In the genomic region with DNA sequence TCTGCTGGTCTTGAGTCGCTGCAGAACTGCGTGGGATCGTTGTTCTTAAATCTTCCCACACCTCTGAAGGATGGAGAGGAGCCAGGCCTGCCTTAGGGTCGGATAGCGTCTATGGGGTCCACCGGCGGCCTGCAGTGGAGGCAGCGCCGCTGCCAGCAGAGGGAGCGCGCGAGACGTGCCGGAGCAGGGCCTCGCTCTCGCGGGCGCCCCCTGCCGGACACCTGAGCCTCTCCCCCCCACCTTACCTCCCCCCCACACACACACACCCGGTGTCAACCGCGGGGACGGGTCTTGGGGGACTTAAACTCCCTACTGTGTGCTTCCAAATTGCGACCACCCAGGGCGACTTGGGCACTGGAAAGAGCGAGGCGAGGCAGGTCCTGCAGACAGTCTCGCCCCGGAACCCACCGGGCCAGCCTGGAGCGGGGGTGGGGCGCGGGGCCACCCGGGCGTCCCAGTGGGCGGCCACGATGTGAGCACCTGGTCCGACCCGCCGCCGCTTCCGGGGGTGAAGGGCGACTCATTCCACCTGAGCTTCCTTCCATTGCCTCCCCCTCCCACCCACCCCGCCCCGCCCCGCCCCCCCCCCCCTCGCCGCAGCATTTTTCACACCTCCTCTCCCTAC, we compare ENCODE assay signal across 8 mouse cellular contexts. TPM values are rescaled to one million over a fixed set of nuclear protein-coding genes. Genes with fewer than 3 reads are reported as not detected.
DNase-seq lines count a peak whose midpoint lies in the region; ATAC-seq and TF ChIP-seq lines count a peak whose summit lies in the region.

No protein-coding gene starts in this region.

- peaks cover 42% of the 10 kb centered on the region for H3K27me3 ChIP-seq in forebrain, embryonic 14.5 days (replicated peaks; ENCODE audit: control insufficient read depth, insufficient read depth, low read length)
- peaks cover 45% of the 10 kb centered on the region for H3K27me3 ChIP-seq in lung, embryonic 15.5 days

- H3K4me2 ChIP-seq in forebrain, embryonic 14.5 days (ENCODE audit: low read length) = peak overlapping the region; percentile 36
- peak overlapping the region; percentile 78 for H3K4me2 ChIP-seq in lung, embryonic 15.5 days

- TF ChIP-seq CTCF in olfactory bulb, adult 2 months (IDR thresholded peaks at IDR 0.05; ENCODE audit: insufficient read depth, low read depth, low read length) = peak; percentile 100

- 0 out of 2 replicates have a peak overlapping the region, but pooled peaks have one; percentile 10 for H3K4me3 ChIP-seq in forebrain, embryonic 14.5 days (ENCODE audit: low read depth, low read length)
- peak overlapping the region; percentile 40 for H3K4me3 ChIP-seq in lung, embryonic 15.5 days
- H3K4me3 ChIP-seq in olfactory bulb, adult 2 months (ENCODE audit: insufficient read depth, low read depth, low read length) = peak overlapping the region; percentile 45

- no peak overlapping the region for H3K27ac ChIP-seq in forebrain, embryonic 14.5 days (ENCODE audit: low read depth, low read length)
- H3K27ac ChIP-seq in lung, embryonic 15.5 days = no peak overlapping the region
- H3K27ac ChIP-seq in olfactory bulb, adult 2 months (ENCODE audit: insufficient read depth, low read depth, low read length) = no peak overlapping the region

- no peaks in the 10 kb centered on the region for H3K36me3 ChIP-seq in forebrain, embryonic 14.5 days (ENCODE audit: control insufficient read depth, insufficient read depth, low read length)
- no peaks in the 10 kb centered on the region for H3K36me3 ChIP-seq in lung, embryonic 15.5 days

- no peak overlapping the region for H3K9ac ChIP-seq in forebrain, embryonic 14.5 days (ENCODE audit: low read length)
- peak overlapping the region; percentile 19; the same call in 1 of the 2 replicates for H3K9ac ChIP-seq in lung, embryonic 15.5 days

- ATAC-seq in forebrain, embryonic 14.5 days = peak; percentile 38
- ATAC-seq in lung, embryonic 15.5 days (ENCODE audit: borderline replicate concordance, extremely low read depth, low FRiP score, low TSS enrichment) = peak; percentile 47

- DNase-seq in ES-CJ7 (ENCODE audit: low read depth, low spot score) = peak; percentile 88
- peak; percentile 70 for DNase-seq in c-Kit-positive CD71-positive TER-119-positive erythroid progenitor cells, embryonic 14.5 days (ENCODE audit: low spot score)
- DNase-seq in forebrain, embryonic 14.5 days (ENCODE audit: low spot score) = peak; percentile 72
- peak; percentile 94 to 95 for DNase-seq in heart, postnatal 14 days
- peak; percentile 45 for DNase-seq in large intestine, adult 2 months (ENCODE audit: low read depth, low spot score)
- peak; percentile 59 to 95 for DNase-seq in thymus, postnatal 10 days (ENCODE audit: low spot score in 2 of 2)

- WGBS in forebrain, embryonic 14.5 days = under 1% methylated on average over 31 of the region's 48 CpGs
- 1% methylated on average over 47 of the region's 48 CpGs for WGBS in large intestine, adult 2 months
- WGBS in lung, embryonic 15.5 days = 1% methylated on average over 44 of the region's 48 CpGs
- WGBS in olfactory bulb, adult 2 months = under 1% methylated on average over 45 of the region's 48 CpGs

- intact Hi-C loops in heart, postnatal 14 days (cut with DNase I) = no loop called here

- no peak for TF ChIP-seq POLR2A in olfactory bulb, adult 2 months (IDR thresholded peaks at IDR 0.05; ENCODE audit: insufficient read depth, low read depth, low read length)

- no peaks in the 10 kb centered on the region for H3K9me3 ChIP-seq in forebrain, embryonic 14.5 days (replicated peaks; ENCODE audit: control insufficient read depth, low read length)
- no peaks in the 10 kb centered on the region for H3K9me3 ChIP-seq in lung, embryonic 15.5 days

- peaks cover 5% of the 10 kb centered on the region for H3K4me1 ChIP-seq in forebrain, embryonic 14.5 days (ENCODE audit: control insufficient read depth, insufficient read depth, low read length)
- H3K4me1 ChIP-seq in lung, embryonic 15.5 days = peaks cover 23% of the 10 kb centered on the region
- H3K4me1 ChIP-seq in olfactory bulb, adult 2 months (ENCODE audit: control insufficient read depth, insufficient read depth, low read length) = peaks cover 14% of the 10 kb centered on the region

RNA-seq across cellular contexts. Expression of gene Smug1, which starts 15.4 kb away (rescaled TPM):
- polyA plus RNA-seq in forebrain, embryonic 14.5 days (2014; fragmentation: Nextera tagmentation; extraction: Ambion mirVana) = 25.3 and 26.5 TPM in 2 replicates
- total RNA-seq in heart, postnatal 14 days (2021) = 10 to 100 TPM; 13.5 to 14.0 TPM
- 12.5 and 19.8 TPM in 2 replicates for polyA plus RNA-seq in large intestine, adult 2 months (2012; rRNA removed)
- 16.1 and 17.6 TPM in 2 replicates for polyA plus RNA-seq in lung, embryonic 15.5 days (2015; fragmentation: Nextera tagmentation; extraction: Ambion mirVana)
- not detected in 2 replicates for polyA plus RNA-seq in olfactory bulb, adult 2 months (2012; ENCODE audit: insufficient read depth, insufficient read length, low replicate concordance, missing spikeins)

RNA-seq across cellular contexts. Expression of gene Cbx5, which starts 57.3 kb away (rescaled TPM):
- 154 and 164 TPM in 2 replicates for polyA plus RNA-seq in forebrain, embryonic 14.5 days (2014; fragmentation: Nextera tagmentation; extraction: Ambion mirVana)
- total RNA-seq in heart, postnatal 14 days (2021) = 10 to 100 TPM; 54.6 to 65.4 TPM
- 11.1 and 12.9 TPM in 2 replicates for polyA plus RNA-seq in large intestine, adult 2 months (2012; rRNA removed)
- polyA plus RNA-seq in lung, embryonic 15.5 days (2015; fragmentation: Nextera tagmentation; extraction: Ambion mirVana) = 115 and 117 TPM in 2 replicates
- 111 and 221 TPM in 2 replicates for polyA plus RNA-seq in olfactory bulb, adult 2 months (2012; ENCODE audit: insufficient read depth, insufficient read length, low replicate concordance, missing spikeins)

RNA-seq across cellular contexts. Expression of gene Hnrnpa1, which starts 58.0 kb away (rescaled TPM):
- polyA plus RNA-seq in forebrain, embryonic 14.5 days (2014; fragmentation: Nextera tagmentation; extraction: Ambion mirVana) = 790 and 857 TPM in 2 replicates
- 100 to 1,000 TPM; 174 to 180 TPM for total RNA-seq in heart, postnatal 14 days (2021)
- polyA plus RNA-seq in large intestine, adult 2 months (2012; rRNA removed) = 102 and 119 TPM in 2 replicates
- 860 and 895 TPM in 2 replicates for polyA plus RNA-seq in lung, embryonic 15.5 days (2015; fragmentation: Nextera tagmentation; extraction: Ambion mirVana)
- 185 and 643 TPM in 2 replicates for polyA plus RNA-seq in olfactory bulb, adult 2 months (2012; ENCODE audit: insufficient read depth, insufficient read length, low replicate concordance, missing spikeins)
